Mouse (Mus musculus) C2C12 (cell line): ENCODE measurements around the gene Arl13b. TPM values are rescaled to one million over a fixed set of nuclear protein-coding genes. Genes with fewer than 3 reads are reported as not detected.

Experiments used
- H3K27me3 ChIP-seq: one replicate; pipeline ENCODE4 v1.6.1; 2011; ENCODE audit not compliant: control insufficient read depth, insufficient read depth, insufficient read length
- H3K36me3 ChIP-seq: one replicate; pipeline ENCODE4 v1.6.1; 2011; ENCODE audit not compliant: control insufficient read depth, insufficient read depth
- H3K4me3 ChIP-seq: one replicate; pipeline ENCODE4 v1.5.1; 2011; ENCODE audit warnings: mild to moderate bottlenecking, control low read depth; ENCODE audit not compliant: poor library complexity, insufficient read depth, severe bottlenecking
- H3K79me2 ChIP-seq: one replicate; pipeline ENCODE4 v1.6.1; 2011; ENCODE audit not compliant: control insufficient read depth, insufficient read depth
- H3K79me3 ChIP-seq: one replicate; pipeline ENCODE4 v1.6.1; 2011; ENCODE audit warnings: low read depth, control low read depth
- H3ac ChIP-seq: one replicate; pipeline ENCODE3; 2011; ENCODE audit warnings: low read depth; ENCODE audit not compliant: control insufficient read depth, insufficient read length
- CEBPB ChIP-seq: IDR thresholded peaks from one replicate; pipeline ENCODE4 v1.6.1; 2011; ENCODE audit warnings: low read depth, mild to moderate bottlenecking, control low read depth, moderate library complexity
- CTCF ChIP-seq: IDR thresholded peaks from one replicate; pipeline ENCODE4 v1.5.1; 2011; ENCODE audit not compliant: control insufficient read depth, insufficient read depth, insufficient read length
- FOSL1 ChIP-seq: IDR thresholded peaks from one replicate; pipeline ENCODE4 v1.8.0; 2011; ENCODE audit warnings: mild to moderate bottlenecking, low read length; ENCODE audit not compliant: poor library complexity, insufficient read depth, severe bottlenecking
- MAX ChIP-seq: IDR thresholded peaks from one replicate; pipeline ENCODE4 v1.6.1; 2011; ENCODE audit warnings: mild to moderate bottlenecking, control low read depth
- MYOD1 ChIP-seq: IDR thresholded peaks from one replicate; pipeline ENCODE4 v1.6.1; 2011; ENCODE audit warnings: low read depth; ENCODE audit not compliant: control insufficient read depth, insufficient read length
- MYOG ChIP-seq: IDR thresholded peaks from one replicate; pipeline ENCODE4 v1.6.1; 2011; ENCODE audit not compliant: control insufficient read depth, insufficient read length; ENCODE audit errors: extremely low read depth
- USF1 ChIP-seq: IDR thresholded peaks from one replicate; pipeline ENCODE4 v1.6.1; 2011; ENCODE audit warnings: low read depth, mild to moderate bottlenecking, control low read depth, moderate library complexity
- polyA plus RNA-seq: library from polyadenylated mRNA; unstranded; fragments of >200 nt; fragmentation: generic; extraction: Trizol; gene quantifications from one replicate; pipeline ENCODE4 v1.2.1, GENCODE M21; 2012; ENCODE audit warnings: missing spikeins

The Arl13b gene
- polyA plus RNA-seq, 1 experiment, result 4.4 TPM

DNA sequence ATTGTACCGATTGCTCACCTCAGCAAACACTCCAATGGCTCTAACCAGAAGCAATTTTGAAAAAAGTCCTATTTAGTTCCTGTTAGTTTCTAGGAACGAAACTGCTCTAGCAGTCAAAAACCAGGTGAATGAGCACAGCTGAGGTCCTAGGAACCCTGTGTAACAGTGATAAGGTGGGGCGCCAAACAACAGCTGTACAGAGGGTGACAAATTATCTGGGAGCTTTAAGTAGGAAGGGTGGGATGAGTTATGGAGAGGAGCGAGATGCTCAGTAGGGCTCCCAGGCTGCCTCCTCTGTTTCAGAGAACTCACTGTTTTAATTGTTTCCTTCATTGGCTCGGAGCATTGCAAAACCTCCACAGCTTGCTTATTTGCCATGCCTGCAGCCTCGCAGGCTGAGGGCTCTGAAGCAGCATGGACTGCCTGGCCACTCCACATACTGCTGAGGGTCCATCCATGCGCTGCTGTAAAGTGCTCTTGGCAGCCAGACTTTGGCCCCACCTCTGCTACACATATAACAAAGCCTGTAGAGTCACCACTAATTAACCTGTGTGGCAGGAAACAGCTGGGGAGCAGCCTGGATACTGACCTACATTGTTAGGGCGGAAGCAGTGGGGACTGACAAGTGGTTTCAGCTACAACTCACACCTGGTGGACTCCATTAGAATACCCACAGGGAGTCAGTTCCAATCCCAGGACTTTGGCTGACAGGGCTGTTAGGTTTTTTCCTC lies 39.4 kb downstream of the Arl13b start:
- Histone ChIP-seq H3K79me2 (no peaks in the 10 kb centered on the region), H3K79me3 (no peaks in the 10 kb centered on the region), H3ac (no peak overlapping the region), H3K4me3 (no peak overlapping the region), H3K36me3 (no peaks in the 10 kb centered on the region), H3K27me3 (no peaks in the 10 kb centered on the region)
- TF ChIP-seq USF1, result no peak
- TF ChIP-seq MYOG, result no peak
- no peak for TF ChIP-seq MAX
- TF ChIP-seq FOSL1, result no peak
- TF ChIP-seq MYOD1, result no peak
- TF ChIP-seq CEBPB, result no peak
- no peak for TF ChIP-seq CTCF

DNA sequence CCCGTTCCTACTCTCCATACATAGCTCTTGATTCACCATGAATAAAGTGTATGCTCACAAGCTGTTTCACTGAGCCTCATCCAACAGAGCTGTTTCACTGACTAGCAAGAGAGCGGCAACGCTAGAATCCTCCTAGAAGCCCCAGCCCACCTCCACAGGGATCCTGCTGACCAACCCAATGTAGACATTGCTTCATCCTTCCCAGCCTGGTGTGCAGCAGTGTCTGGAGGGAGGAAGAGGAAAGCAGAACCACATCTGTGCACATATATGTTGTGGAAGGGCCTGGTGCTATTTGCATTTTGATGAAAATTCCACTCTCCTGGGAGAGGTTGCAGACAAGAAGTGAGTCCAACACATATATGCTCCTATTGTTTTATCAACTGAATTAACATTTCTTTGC lies 42.2 kb downstream of the Arl13b start:
- Histone ChIP-seq H3ac (no peak overlapping the region), H3K79me3 (no peaks in the 10 kb centered on the region), H3K79me2 (no peaks in the 10 kb centered on the region), H3K4me3 (no peak overlapping the region), H3K36me3 (peaks cover 4% of the 10 kb centered on the region), H3K27me3 (no peaks in the 10 kb centered on the region)
- TF ChIP-seq CTCF (no peak), MAX (no peak), USF1 (no peak), CEBPB (no peak), MYOD1 (no peak), FOSL1 (no peak), MYOG (no peak)

DNA sequence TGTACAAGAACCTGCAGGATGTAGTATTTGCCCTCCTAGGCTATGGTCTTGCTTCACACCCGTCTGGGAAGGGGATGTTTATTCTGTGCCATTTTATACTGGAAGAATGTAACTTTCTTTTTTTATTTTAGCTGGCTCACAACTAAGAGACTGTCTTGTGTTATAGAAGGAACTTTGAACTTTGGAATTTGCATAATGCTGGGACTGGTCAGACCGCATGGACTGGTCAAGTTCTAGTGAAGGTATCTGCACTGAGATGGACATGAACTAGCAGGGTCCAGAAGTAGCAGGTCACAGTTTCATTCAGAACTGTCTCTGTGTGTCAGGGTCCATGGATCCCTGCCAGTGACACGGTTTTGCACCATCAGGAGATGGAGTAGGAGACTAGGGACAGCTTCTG lies 47.0 kb downstream of the Arl13b start:
- TF ChIP-seq MYOD1 (no peak), USF1 (no peak), CTCF (no peak), MAX (no peak), FOSL1 (no peak), CEBPB (no peak), MYOG (no peak)
- no peaks in the 10 kb centered on the region for H3K79me3 ChIP-seq

DNA sequence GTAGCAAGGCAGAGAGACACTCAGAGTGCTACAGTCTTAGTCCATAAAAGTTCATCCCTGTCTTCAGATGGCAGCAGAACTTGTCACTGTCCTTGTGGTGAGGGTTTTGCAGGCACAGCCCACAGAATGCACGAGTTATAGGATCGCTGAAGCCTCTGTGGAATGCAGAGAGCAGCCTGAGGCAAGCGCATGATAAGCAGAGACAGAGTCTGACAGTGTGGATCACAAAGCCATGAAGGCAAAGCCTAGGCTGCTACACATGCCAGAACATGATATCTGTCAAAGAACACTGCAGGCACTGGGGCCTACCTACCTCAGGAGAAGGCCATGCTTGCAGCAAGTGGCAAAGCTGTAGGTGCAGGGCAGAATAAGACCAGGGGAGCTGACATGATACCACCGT lies 47.4 kb downstream of the Arl13b start:
- no peak overlapping the region for H3ac ChIP-seq
- H3K27me3 ChIP-seq, result no peaks in the 10 kb centered on the region
- no peak overlapping the region for H3K4me3 ChIP-seq
- H3K79me3 ChIP-seq, result no peaks in the 10 kb centered on the region
- H3K79me2 ChIP-seq, result no peaks in the 10 kb centered on the region
- no peak for TF ChIP-seq MAX
- no peak for TF ChIP-seq MYOG
- TF ChIP-seq CTCF, result no peak
- no peak for TF ChIP-seq USF1
- no peak for TF ChIP-seq MYOD1
- TF ChIP-seq CEBPB, result no peak
- no peak for TF ChIP-seq FOSL1
- peaks cover 4% of the 10 kb centered on the region for H3K36me3 ChIP-seq

More for the DNA sequence above, 47.0 kb downstream of the Arl13b start:
- H3K36me3 ChIP-seq, result peaks cover 4% of the 10 kb centered on the region
- no peak overlapping the region for H3K4me3 ChIP-seq
- no peaks in the 10 kb centered on the region for H3K79me2 ChIP-seq
- H3K27me3 ChIP-seq, result no peaks in the 10 kb centered on the region
- no peak overlapping the region for H3ac ChIP-seq

DNA sequence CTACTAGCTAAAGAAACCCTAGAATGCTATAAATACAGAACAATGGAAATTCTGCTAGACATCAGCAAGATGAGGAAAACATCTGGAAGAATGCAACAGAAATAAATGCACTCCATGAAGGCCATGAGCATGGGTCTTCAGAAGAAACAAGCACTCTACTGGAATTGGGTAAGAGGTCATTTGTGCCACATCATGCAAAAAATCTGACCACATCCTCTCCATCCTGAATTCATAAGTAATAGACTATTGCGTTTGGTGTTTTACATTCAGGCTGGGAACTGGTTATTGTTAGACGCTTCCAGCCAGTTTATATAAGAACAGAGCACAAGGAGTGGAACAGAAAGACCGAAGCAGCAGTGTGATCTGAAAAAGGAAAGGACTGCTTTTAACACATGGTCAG lies 48.0 kb downstream of the Arl13b start:
- H3K36me3 ChIP-seq, result peaks cover 4% of the 10 kb centered on the region
- H3K27me3 ChIP-seq, result no peaks in the 10 kb centered on the region
- H3K4me3 ChIP-seq, result no peak overlapping the region
- H3ac ChIP-seq, result no peak overlapping the region
- no peak for TF ChIP-seq FOSL1
- TF ChIP-seq MYOD1, result no peak
- no peak for TF ChIP-seq CEBPB
- TF ChIP-seq USF1, result no peak
- no peak for TF ChIP-seq CTCF
- TF ChIP-seq MYOG, result no peak
- TF ChIP-seq MAX, result no peak
- H3K79me2 ChIP-seq, result no peaks in the 10 kb centered on the region
- no peaks in the 10 kb centered on the region for H3K79me3 ChIP-seq

DNA sequence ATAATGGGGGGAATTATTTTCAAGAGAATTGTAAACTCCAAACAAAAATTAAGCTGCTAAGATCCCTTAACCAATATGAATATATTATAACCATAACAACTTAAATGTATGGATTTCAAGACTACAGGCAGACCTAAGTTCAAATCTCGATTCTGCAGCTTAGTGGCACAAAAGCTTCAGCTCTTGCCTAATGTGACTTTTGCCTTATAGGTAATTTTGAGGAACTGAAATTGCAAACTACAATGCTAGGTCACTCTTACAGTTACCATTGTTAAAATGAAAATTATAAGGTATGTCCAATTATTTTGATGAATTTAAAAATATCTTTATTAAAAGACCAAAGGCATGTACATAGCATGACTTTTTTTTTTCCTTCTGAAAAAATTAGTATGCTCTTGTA lies 50.2 kb downstream of the Arl13b start:
- no peak overlapping the region for H3K4me3 ChIP-seq
- no peaks in the 10 kb centered on the region for H3K36me3 ChIP-seq
- H3K79me2 ChIP-seq, result no peaks in the 10 kb centered on the region
- no peaks in the 10 kb centered on the region for H3K79me3 ChIP-seq
- no peaks in the 10 kb centered on the region for H3K27me3 ChIP-seq
- TF ChIP-seq MYOG, result no peak
- no peak for TF ChIP-seq FOSL1
- TF ChIP-seq MAX, result no peak
- TF ChIP-seq CEBPB, result no peak
- TF ChIP-seq USF1, result no peak
- no peak overlapping the region for H3ac ChIP-seq
